Mouse (Mus musculus): ENCODE data around the gene Plpp7. TPM values are rescaled to one million over a fixed set of nuclear protein-coding genes. Genes with fewer than 3 reads are reported as not detected.

Gene Plpp7
- polyA plus RNA-seq, 1 experiment from 2014 or later = 29.5 TPM

Small RNAs within 50 kb of the gene (microRNA-seq; reads per million reads assigned to microRNA genes)
- 0.65 reads per million for gene Mir7674

Other genes with a start within 250 kb of the Plpp7 start
- 7.7 and 8.1 TPM in 2 replicates for gene Fibcd1, start 249.5 kb upstream of the Plpp7 start, polyA plus RNA-seq (2015; fragmentation: Nextera tagmentation; extraction: Ambion mirVana)
- 4.9 and 5.4 TPM in 2 replicates for gene Lamc3, start 208.2 kb upstream of the Plpp7 start, polyA plus RNA-seq (2015; fragmentation: Nextera tagmentation; extraction: Ambion mirVana)
- gene Aif1l, start 145.4 kb upstream of the Plpp7 start, polyA plus RNA-seq (2015; fragmentation: Nextera tagmentation; extraction: Ambion mirVana) = 23.5 and 23.7 TPM in 2 replicates
- 61.6 and 64.8 TPM in 2 replicates for gene Nup214, start 121.1 kb upstream of the Plpp7 start, polyA plus RNA-seq (2015; fragmentation: Nextera tagmentation; extraction: Ambion mirVana)
- 0.62 and 0.67 TPM in 2 replicates for gene Fam78a, start 10.7 kb upstream of the Plpp7 start, polyA plus RNA-seq (2015; fragmentation: Nextera tagmentation; extraction: Ambion mirVana)
- gene Prrc2b, start 55.6 kb downstream of the Plpp7 start, polyA plus RNA-seq (2015; fragmentation: Nextera tagmentation; extraction: Ambion mirVana) = 79.7 and 81.1 TPM in 2 replicates
- 33.1 and 33.6 TPM in 2 replicates for gene Pomt1, start 141.1 kb downstream of the Plpp7 start, polyA plus RNA-seq (2015; fragmentation: Nextera tagmentation; extraction: Ambion mirVana)
- gene Uck1, start 164.6 kb downstream of the Plpp7 start, polyA plus RNA-seq (2015; fragmentation: Nextera tagmentation; extraction: Ambion mirVana) = 97.4 and 99.6 TPM in 2 replicates
- 31.5 and 32.0 TPM in 2 replicates for gene Golga2, start 191.9 kb downstream of the Plpp7 start, polyA plus RNA-seq (2015; fragmentation: Nextera tagmentation; extraction: Ambion mirVana)
- 402 and 448 TPM in 2 replicates for gene Swi5, start 192.5 kb downstream of the Plpp7 start, polyA plus RNA-seq (2015; fragmentation: Nextera tagmentation; extraction: Ambion mirVana)

Data from hindbrain, embryonic 15.5 days (tissue).